Mouse (Mus musculus): ENCODE results near the gene Psmc5.

Gene Psmc5

GRCm38 (mm10) chr11:106306758-106307157, 50.8 kb downstream of the Psmc5 start:
- DNase-seq (ENCODE audit: low spot score) = no peak

DNA sequence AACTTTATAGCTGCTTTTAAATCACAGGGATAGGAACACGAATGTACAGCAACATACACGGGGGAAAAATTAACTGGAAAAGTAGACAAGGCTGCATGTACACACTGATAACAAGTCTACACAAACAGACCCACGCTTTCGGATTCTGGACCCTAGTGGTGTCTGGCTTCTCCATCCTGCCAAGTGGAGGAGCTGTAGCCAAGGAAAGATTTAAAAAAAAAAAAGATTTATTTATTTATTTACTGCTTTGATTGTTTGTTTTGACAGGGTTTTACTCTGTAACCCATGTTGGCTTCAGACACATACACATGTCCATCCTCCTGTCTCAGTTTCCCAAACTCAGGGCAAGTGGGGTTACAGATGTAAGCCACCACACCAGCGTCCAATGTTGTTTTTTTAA, 51.5 kb downstream of the Psmc5 start:
- DNase-seq (ENCODE audit: low spot score) = no peak

GRCm38 (mm10) chr11:106308162-106308561, 52.2 kb downstream of the Psmc5 start:
- DNase-seq (ENCODE audit: low spot score) = no peak

DNA sequence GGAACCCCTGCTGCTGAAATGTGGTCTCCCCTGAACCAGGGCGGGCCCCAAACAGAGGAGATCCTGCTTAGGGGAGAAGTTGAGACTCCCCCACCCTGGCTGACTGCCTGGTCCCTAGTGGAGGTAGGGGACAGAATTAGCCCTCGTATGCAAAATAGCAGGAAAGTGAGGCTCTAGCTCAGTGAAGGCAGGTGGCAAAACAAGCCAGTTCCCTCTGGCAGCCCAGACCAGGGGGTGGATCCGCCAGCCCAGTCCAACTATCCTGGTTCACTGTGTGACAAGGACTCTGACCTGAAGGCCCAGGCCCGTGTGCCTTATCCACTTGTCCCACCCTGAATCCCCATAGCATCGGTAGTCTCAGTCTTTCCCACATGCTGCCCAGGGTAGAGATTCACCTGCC, 54.2 kb downstream of the Psmc5 start:
- DNase-seq (ENCODE audit: low spot score) = no peak

All from layer of hippocampus, adult 11-12 months (tissue).